Mouse (Mus musculus): ENCODE measurements at regions not wholly inside any gene's neighbourhood (a gene's known extent, or its start where the extent isn't known, plus 50 kb on each side); places are given as distances from the start of the nearest gene placed in this dataset.

DNA sequence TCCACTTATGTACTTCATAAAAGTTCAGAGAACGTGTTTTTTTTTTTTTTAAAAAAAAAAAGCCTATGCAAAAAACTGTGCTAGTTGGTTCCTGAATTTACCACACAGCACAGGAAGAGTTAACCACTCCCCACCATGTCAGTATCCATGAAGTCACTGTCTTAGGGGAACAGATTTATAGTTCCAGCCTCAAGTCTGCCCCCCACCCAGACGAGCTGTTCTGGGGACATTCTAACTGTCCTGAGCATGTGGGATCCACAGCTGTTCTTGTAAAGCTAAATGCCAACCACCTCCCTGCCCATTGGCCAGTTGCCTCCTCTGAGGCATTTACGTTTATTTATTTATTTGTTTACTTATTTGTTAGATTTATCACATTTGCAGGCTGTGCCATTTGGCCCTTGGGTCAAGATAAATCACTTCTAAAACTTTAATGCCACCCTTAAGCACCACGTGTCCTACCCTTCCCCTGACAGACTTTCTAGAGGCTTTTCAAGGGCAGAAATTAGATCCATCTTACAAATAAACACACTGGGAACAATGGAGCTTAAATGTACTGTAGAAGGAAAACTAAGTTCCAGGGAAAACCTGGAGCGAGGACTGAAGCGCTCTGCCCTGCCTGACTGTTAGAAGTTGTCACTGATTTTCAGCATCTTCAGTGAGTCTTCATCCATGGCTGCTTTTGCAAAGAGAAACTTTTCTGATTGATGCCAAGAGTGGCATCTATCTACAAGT lies 343.7 kb upstream of the Nfe2l3 start:
- Histone ChIP-seq H3K4me1 (ENCODE audit: control insufficient read depth in 1 of 2, insufficient read depth in 2 of 2) (no peaks in the 10 kb centered on the region), H3K4me3 (replicated peaks in 1 of 3; ENCODE audit: low read depth in 2 of 3, low read length in 2 of 3, poor library complexity in 1 of 3) (no peak overlapping the region), H3K4me2 (ENCODE audit: insufficient read depth, low read depth, poor library complexity, severe bottlenecking) (no peak overlapping the region), H3K79me2 (replicated peaks; ENCODE audit: control insufficient read depth, extremely low read depth, insufficient read depth, poor library complexity, severe bottlenecking) (no peaks in the 10 kb centered on the region), H3K9ac (ENCODE audit: insufficient read depth, low read depth) (no peak overlapping the region), H3K27me3 (replicated peaks) (no peaks in the 10 kb centered on the region), H3K27ac (ENCODE audit: insufficient read depth, low read depth) (no peak overlapping the region), H3K36me3 (replicated peaks in 1 of 2; ENCODE audit: control insufficient read depth in 1 of 2, insufficient read depth in 1 of 2, low read length in 1 of 2) (no peaks in the 10 kb centered on the region), H3K9me3 (replicated peaks; ENCODE audit: low read length) (no peaks in the 10 kb centered on the region)
- in situ Hi-C loops (cut with MboI; ENCODE audit: low pct_ligation_motif_present, low pct_unique_long_range_greater_than_20kb, low sequenced_read_pairs) (no loop called here), dilution Hi-C loops (cut with MboI; ENCODE audit: extremely low pct_ligation_motif_present, extremely low pct_unique_long_range_greater_than_20kb, low sequenced_read_pairs) (no loop called here)
- TF ChIP-seq ZNF384 (IDR thresholded peaks at IDR 0.05; ENCODE audit: low read depth, low read length) (peak; percentile 11; the same call in 1 of the 2 replicates), MAX (IDR thresholded peaks at IDR 0.05; ENCODE audit: low read length) (no peak)
- no peak for DNase-seq (ENCODE audit: extremely low read depth)

DNA sequence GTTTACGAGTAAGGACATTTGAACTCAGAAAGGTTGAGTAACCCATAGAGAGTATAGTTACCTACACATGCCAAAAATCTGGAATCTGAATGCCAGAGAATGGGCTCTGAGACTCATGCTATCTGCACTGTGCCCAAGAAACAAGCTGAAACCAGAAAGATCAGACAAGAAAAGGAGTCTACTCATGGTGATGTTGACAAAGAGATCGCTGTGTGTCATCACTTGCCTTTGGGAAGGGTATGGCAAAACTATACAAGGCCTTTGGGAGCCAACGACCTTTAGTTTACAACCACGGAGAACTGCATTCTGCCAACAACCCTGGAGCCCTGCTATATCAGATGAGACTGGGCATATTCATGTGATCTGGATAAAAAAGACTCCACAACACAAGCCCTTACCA lies 339.3 kb upstream of the Nfe2l3 start:
- Histone ChIP-seq H3K9me3 (replicated peaks; ENCODE audit: low read length) (no peaks in the 10 kb centered on the region), H3K4me2 (ENCODE audit: insufficient read depth, low read depth, poor library complexity, severe bottlenecking) (no peak overlapping the region), H3K27me3 (replicated peaks) (no peaks in the 10 kb centered on the region), H3K4me3 (replicated peaks in 1 of 3; ENCODE audit: low read depth in 2 of 3, low read length in 2 of 3, poor library complexity in 1 of 3) (no peak overlapping the region), H3K9ac (ENCODE audit: insufficient read depth, low read depth) (no peak overlapping the region), H3K36me3 (replicated peaks in 1 of 2; ENCODE audit: control insufficient read depth in 1 of 2, insufficient read depth in 1 of 2, low read length in 1 of 2) (no peaks in the 10 kb centered on the region), H3K27ac (ENCODE audit: insufficient read depth, low read depth) (no peak overlapping the region), H3K79me2 (replicated peaks; ENCODE audit: control insufficient read depth, extremely low read depth, insufficient read depth, poor library complexity, severe bottlenecking) (no peaks in the 10 kb centered on the region), H3K4me1 (ENCODE audit: control insufficient read depth in 1 of 2, insufficient read depth in 2 of 2) (no peaks in the 10 kb centered on the region)
- dilution Hi-C loops (cut with MboI; ENCODE audit: extremely low pct_ligation_motif_present, extremely low pct_unique_long_range_greater_than_20kb, low sequenced_read_pairs) (no loop called here), in situ Hi-C loops (cut with MboI; ENCODE audit: low pct_ligation_motif_present, low pct_unique_long_range_greater_than_20kb, low sequenced_read_pairs) (no loop called here)
- DNase-seq (ENCODE audit: extremely low read depth) = no peak
- TF ChIP-seq TCF12 (IDR thresholded peaks at IDR 0.05; ENCODE audit: low read depth, low read length) (no peak), TBP (conservative IDR thresholded peaks at IDR 0.05; ENCODE audit: low read depth, low read length) (no peak), MAFK (IDR thresholded peaks at IDR 0.05; ENCODE audit: insufficient replicate concordance, low read length) (no peak), ZC3H11A (IDR thresholded peaks at IDR 0.05; ENCODE audit: low read depth, low read length) (no peak), PAX5 (IDR thresholded peaks at IDR 0.05; ENCODE audit: low read length) (no peak), IRF4 (IDR thresholded peaks at IDR 0.05; ENCODE audit: low read depth, low read length) (no peak)

DNA sequence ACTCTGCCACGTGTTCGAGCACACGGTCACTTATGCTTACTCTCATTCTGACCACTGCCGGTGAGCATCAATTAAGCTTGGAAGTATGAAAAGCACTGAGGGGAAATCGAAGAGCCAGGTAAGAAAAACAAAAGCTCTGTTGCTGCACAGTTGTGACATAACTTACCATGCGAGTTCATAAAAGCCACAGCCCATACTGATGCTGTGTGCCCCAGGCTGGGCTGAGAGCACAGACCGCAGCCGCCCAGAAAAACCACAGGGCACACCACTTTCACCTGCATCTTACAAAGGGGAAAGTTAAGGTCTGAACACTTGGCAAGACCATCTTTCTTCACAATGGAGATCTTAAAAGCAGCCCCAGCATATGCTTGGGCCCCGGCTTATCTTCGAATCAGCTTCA lies 338.2 kb upstream of the Nfe2l3 start:
- dilution Hi-C loops (cut with MboI; ENCODE audit: extremely low pct_ligation_motif_present, extremely low pct_unique_long_range_greater_than_20kb, low sequenced_read_pairs) = no loop called here
- no peaks in the 10 kb centered on the region for H3K36me3 ChIP-seq (replicated peaks in 1 of 2; ENCODE audit: control insufficient read depth in 1 of 2, insufficient read depth in 1 of 2, low read length in 1 of 2)
- no peaks in the 10 kb centered on the region for H3K4me1 ChIP-seq (ENCODE audit: control insufficient read depth in 1 of 2, insufficient read depth in 2 of 2)
- in situ Hi-C loops (cut with MboI; ENCODE audit: low pct_ligation_motif_present, low pct_unique_long_range_greater_than_20kb, low sequenced_read_pairs) = no loop called here
- H3K4me3 ChIP-seq (replicated peaks in 1 of 3; ENCODE audit: low read depth in 2 of 3, low read length in 2 of 3, poor library complexity in 1 of 3) = no peak overlapping the region
- DNase-seq (ENCODE audit: extremely low read depth) = no peak
- no peak overlapping the region for H3K4me2 ChIP-seq (ENCODE audit: insufficient read depth, low read depth, poor library complexity, severe bottlenecking)
- no peaks in the 10 kb centered on the region for H3K9me3 ChIP-seq (replicated peaks; ENCODE audit: low read length)
- no peaks in the 10 kb centered on the region for H3K27me3 ChIP-seq (replicated peaks)
- no peak overlapping the region for H3K27ac ChIP-seq (ENCODE audit: insufficient read depth, low read depth)
- peak; percentile 38; the same call in 1 of the 2 replicates for TF ChIP-seq BHLHE40 (IDR thresholded peaks at IDR 0.05; ENCODE audit: low read depth, low read length)
- no peak for TF ChIP-seq E2F4 (IDR thresholded peaks at IDR 0.05; ENCODE audit: insufficient replicate concordance, low read depth, low read length)
- H3K79me2 ChIP-seq (replicated peaks; ENCODE audit: control insufficient read depth, extremely low read depth, insufficient read depth, poor library complexity, severe bottlenecking) = no peaks in the 10 kb centered on the region
- no peak overlapping the region for H3K9ac ChIP-seq (ENCODE audit: insufficient read depth, low read depth)
